Mouse (Mus musculus): ENCODE results near the gene 4930447F04Rik. TPM values are rescaled to one million over a fixed set of nuclear protein-coding genes. Genes with fewer than 3 reads are reported as not detected.

The 4930447F04Rik gene
- not detected in 2 replicates for polyA plus RNA-seq (2012; rRNA removed)

- no peak for DNase-seq (ENCODE audit: extremely low spot score in 1 of 2, low spot score in 1 of 2)
These were observed at the start of gene 4930447F04Rik for GRCm38 (mm10) chrX:66304124-66304523. TSS of gene 4930447F04Rik (minus strand) at chrX:66304224.
